Mouse (Mus musculus) heart, adult 10 weeks (tissue): ENCODE measurements around the gene Olfr1076. TPM values are rescaled to one million over a fixed set of nuclear protein-coding genes. Genes with fewer than 3 reads are reported as not detected.

Experiments
- polyA plus RNA-seq: library from polyadenylated mRNA; stranded (reverse); fragments of 350-450 nt; fragmentation: Illumina TruSeq; extraction: RNeasy Lipid Tissue Mini Kit (QIAGEN cat#74804); gene quantifications from one replicate; pipeline ENCODE4 v1.2.3, GENCODE M21; 2014; ENCODE audit warnings: low read depth, low replicate concordance

The Olfr1076 gene
- not detected for polyA plus RNA-seq

DNA sequence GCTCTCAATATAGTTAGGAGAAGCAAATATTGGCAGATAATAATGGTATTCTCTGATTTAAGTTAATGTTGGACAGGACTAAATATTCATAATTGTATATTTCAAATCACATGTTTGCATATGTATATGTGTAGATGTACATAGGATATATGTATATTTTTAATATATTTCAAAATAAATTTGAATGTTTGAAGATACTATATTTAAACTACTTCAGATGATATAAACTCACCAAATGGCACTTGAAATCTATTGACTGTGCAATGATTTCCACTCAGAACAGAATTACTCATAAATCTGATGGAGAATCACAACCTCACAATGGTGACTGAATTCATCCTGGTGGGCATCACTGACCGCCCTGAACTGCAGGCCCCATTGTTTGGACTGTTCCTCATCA lies at the start of gene Olfr1076:
Gene Olfr1076, plus strand, starts transcription at position 301 of the 400 bp plus-strand sequence.

GRCm38 (mm10) chr2:86487286-86487685 lies 21.0 kb upstream of the Olfr1076 start, which contains the start of gene Olfr228:
Gene Olfr228, minus strand, starts transcription at chr2:86487386.

DNA sequence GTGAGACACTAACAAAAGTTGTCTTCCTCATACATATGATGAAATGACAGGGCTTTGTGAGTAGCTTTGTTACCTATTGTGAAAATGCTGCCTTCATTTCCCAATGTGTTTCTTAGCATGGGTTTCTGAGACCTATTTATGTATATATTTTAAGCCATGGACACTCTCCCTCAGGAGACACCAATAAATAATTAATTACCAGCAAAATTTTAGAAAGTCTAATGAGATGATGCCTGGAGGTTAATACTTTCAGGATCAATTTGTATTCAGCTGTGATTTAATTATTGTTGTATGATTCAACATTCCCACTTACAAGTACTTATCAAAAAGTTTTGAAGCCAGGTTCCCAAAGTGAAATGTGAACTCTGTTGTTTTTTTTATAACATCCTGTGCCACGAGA lies 34.1 kb downstream of the Olfr1076 start, which contains the start of gene Olfr1079:
Gene Olfr1079, minus strand, starts transcription at position 101 of the 400 bp plus-strand sequence.

GRCm38 (mm10) chr2:86558135-86558534 lies 49.9 kb downstream of the Olfr1076 start, which contains the start of gene Olfr1080:
Gene Olfr1080, minus strand, starts transcription at chr2:86558235.

Other genes with a start within 250 kb of the Olfr1076 start
- gene Olfr1051, start 229.4 kb upstream of the Olfr1076 start, polyA plus RNA-seq: not detected
- gene Olfr1052, start 216.0 kb upstream of the Olfr1076 start, polyA plus RNA-seq: not detected
- not detected for gene Olfr1053, start 193.2 kb upstream of the Olfr1076 start, polyA plus RNA-seq
- not detected for gene Olfr1054, start 173.0 kb upstream of the Olfr1076 start, polyA plus RNA-seq
- gene Olfr1055, start 158.2 kb upstream of the Olfr1076 start, polyA plus RNA-seq: not detected
- gene Olfr1056, start 146.0 kb upstream of the Olfr1076 start, polyA plus RNA-seq: not detected
- gene Olfr1057, start 130.1 kb upstream of the Olfr1076 start, polyA plus RNA-seq: not detected
- not detected for gene Olfr1058, start 119.9 kb upstream of the Olfr1076 start, polyA plus RNA-seq
- not detected for gene Olfr1061, start 94.4 kb upstream of the Olfr1076 start, polyA plus RNA-seq
- not detected for gene Olfr1062, start 81.7 kb upstream of the Olfr1076 start, polyA plus RNA-seq
- not detected for gene Olfr1065, start 57.9 kb upstream of the Olfr1076 start, polyA plus RNA-seq
- not detected for gene Olfr1066, start 52.2 kb upstream of the Olfr1076 start, polyA plus RNA-seq
- not detected for gene Olfr228, start 21.1 kb upstream of the Olfr1076 start, polyA plus RNA-seq
- gene Olfr1079, start 34.0 kb downstream of the Olfr1076 start, polyA plus RNA-seq: not detected
- gene Olfr1080, start 49.8 kb downstream of the Olfr1076 start, polyA plus RNA-seq: not detected
- gene Olfr1082, start 90.5 kb downstream of the Olfr1076 start, polyA plus RNA-seq: not detected
- not detected for gene Olfr1084, start 131.3 kb downstream of the Olfr1076 start, polyA plus RNA-seq
- not detected for gene Olfr1085, start 153.6 kb downstream of the Olfr1076 start, polyA plus RNA-seq
- not detected for gene Olfr1086, start 171.6 kb downstream of the Olfr1076 start, polyA plus RNA-seq
- gene Olfr1087, start 189.9 kb downstream of the Olfr1076 start, polyA plus RNA-seq: not detected
- not detected for gene Olfr1089, start 225.2 kb downstream of the Olfr1076 start, polyA plus RNA-seq